Mouse (Mus musculus) forebrain, embryonic 14.5 days (tissue): ENCODE measurements around the gene Ccdc65. TPM values are rescaled to one million over a fixed set of nuclear protein-coding genes. Genes with fewer than 3 reads are reported as not detected.
A peak's percentile ranks its signal among the peaks of the same experiment; 100 is the strongest.

Source experiments
- ATAC-seq: fragments of 200-750 bp; cut with Nextera tagmentation; 2 replicates; pipeline ENCODE4 v1.8.0; 2017; ENCODE audit warnings: mild to moderate bottlenecking, moderate library complexity
- DNase-seq: peaks from one replicate; pipeline ENCODE4 v3.0.0-alpha.2; 2015; ENCODE audit warnings: low spot score
- H3K27ac ChIP-seq: fragments of 300-500 bp; sonication (generic); 2 replicates; pipeline ENCODE4 v1.5.1; 2014; ENCODE audit warnings: low read depth, mild to moderate bottlenecking, control low read depth, low read length, moderate library complexity
- H3K27me3 ChIP-seq: fragments of 300-500 bp; sonication (generic); replicated peaks from 2 replicates; pipeline ENCODE4 v1.6.1; 2014; ENCODE audit warnings: low read length, control low read depth, mixed read lengths; ENCODE audit not compliant: control insufficient read depth, insufficient read depth
- H3K36me3 ChIP-seq: fragments of 300-500 bp; sonication (generic); 2 replicates; pipeline ENCODE4 v1.6.1; 2014; ENCODE audit warnings: low read length, control low read depth; ENCODE audit not compliant: control insufficient read depth, insufficient read depth
- H3K4me1 ChIP-seq: fragments of 300-500 bp; sonication (generic); 2 replicates; pipeline ENCODE4 v1.6.1; 2014; ENCODE audit warnings: antibody characterized with exemption, low read length, control low read depth; ENCODE audit not compliant: control insufficient read depth, insufficient read depth
- H3K4me2 ChIP-seq: fragments of 300-500 bp; sonication (generic); 2 replicates; pipeline ENCODE4 v1.6.1; 2014; ENCODE audit warnings: mild to moderate bottlenecking, control low read depth, low read length
- H3K4me3 ChIP-seq: fragments of 300-500 bp; sonication (generic); 2 replicates; pipeline ENCODE4 v1.5.1; 2014; ENCODE audit warnings: low read depth, low read length, control low read depth
- H3K9ac ChIP-seq: fragments of 300-500 bp; sonication (generic); 2 replicates; pipeline ENCODE4 v1.6.1; 2014; ENCODE audit warnings: mild to moderate bottlenecking, low read length, control low read depth, moderate library complexity
- H3K9me3 ChIP-seq: fragments of 300-500 bp; sonication (generic); replicated peaks from 2 replicates; pipeline ENCODE4 v1.6.1; 2016; ENCODE audit warnings: low read length, control low read depth, mixed read lengths; ENCODE audit not compliant: control insufficient read depth
- WGBS: fragments of 180-500 bp; shearing (Covaris S2); extraction: QIAGEN DNeasy Blood & Tissue Kit; methylation state at CpG from one replicate; pipeline ENCODE4 v1.1.7; 2014; 5-methylcytosine and 5-hydroxymethylcytosine counted together
- polyA plus RNA-seq: library from polyadenylated mRNA; unstranded; fragments of >200 nt; fragmentation: Nextera tagmentation; extraction: Ambion mirVana; gene quantifications from 2 replicates; pipeline ENCODE4 v1.2.1, GENCODE M21; 2014

Ccdc65 gene
- 3.2 and 3.3 TPM in 2 replicates for polyA plus RNA-seq

DNA sequence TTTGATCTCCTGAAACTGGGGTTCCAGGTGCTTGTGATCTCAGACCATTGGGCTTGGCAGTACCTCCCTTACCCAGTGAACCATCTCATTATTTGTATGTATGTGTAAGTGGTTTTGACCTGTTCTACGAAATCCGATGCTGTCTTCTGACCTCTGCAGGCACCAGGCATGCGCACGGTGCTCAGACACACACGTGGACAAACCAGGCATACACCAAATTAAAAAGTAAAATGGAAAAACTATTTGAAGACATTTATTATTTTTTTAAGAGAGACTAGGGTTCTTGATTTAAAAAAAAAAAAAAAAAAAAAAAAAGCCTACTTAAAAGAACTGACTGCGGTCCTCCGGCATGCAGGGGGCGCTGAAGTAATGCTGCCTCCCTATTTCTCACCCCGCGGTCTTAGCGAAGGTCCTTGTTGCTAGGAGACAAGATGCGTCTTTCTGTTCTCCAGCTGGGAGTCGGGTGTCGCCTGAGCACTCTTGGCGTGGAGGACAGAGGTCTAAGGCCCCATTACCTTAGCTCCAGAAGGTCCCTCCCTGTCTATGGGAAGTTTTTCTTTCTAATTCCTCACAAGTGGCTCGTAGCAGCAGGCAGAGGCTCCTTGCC, at the start of gene Ccdc65:
Gene Ccdc65 (plus strand): TSS at position 442 of the 607 bp plus-strand sequence.
- WGBS = 22% methylated on average over 16 of the region's 16 CpGs
- H3K9me3 ChIP-seq = no peaks in the 10 kb centered on the region
- H3K36me3 ChIP-seq = no peaks in the 10 kb centered on the region
- DNase-seq = peak; percentile 88
- H3K9ac ChIP-seq = 0 out of 2 replicates have a peak within 1 kb of the TSS, but pooled peaks have one; percentile 13
- 0 out of 2 replicates have a peak, but pooled peaks cover 3% of the 10 kb centered on the region for H3K27me3 ChIP-seq
- H3K4me1 ChIP-seq = no peaks in the 10 kb centered on the region
- H3K4me3 ChIP-seq = peak within 1 kb of the TSS; percentile 20
- H3K27ac ChIP-seq = no peak within 1 kb of the TSS
- H3K4me2 ChIP-seq = peak within 1 kb of the TSS; percentile 48
- ATAC-seq = 0 out of 2 replicates have a peak, but pooled peaks have one; percentile 48

DNA sequence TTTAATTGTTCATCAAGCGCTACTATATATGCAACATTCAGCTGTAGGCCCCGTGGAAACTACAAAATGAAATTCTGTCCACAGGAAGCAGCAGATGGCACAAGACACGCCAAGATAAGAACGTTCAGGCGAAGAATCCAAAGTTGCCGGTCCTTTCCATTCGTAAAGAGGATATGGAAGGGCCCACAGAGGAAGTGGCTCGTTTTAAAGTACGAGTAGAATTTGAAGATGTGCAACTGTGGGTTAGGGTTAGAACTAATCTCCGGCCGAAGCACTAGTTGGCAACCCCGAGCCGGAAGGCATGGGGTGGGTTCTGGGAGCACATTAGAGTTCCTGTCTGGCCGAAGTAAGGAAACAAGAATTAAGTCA, 45.8 kb upstream of the Ccdc65 start:
- no peaks in the 10 kb centered on the region for H3K27me3 ChIP-seq
- peak overlapping the region; percentile 76 for H3K4me2 ChIP-seq
- H3K36me3 ChIP-seq = peaks cover 19% of the 10 kb centered on the region
- no peaks in the 10 kb centered on the region for H3K9me3 ChIP-seq
- peak; percentile 49 for DNase-seq
- peak overlapping the region; percentile 93 for H3K9ac ChIP-seq
- H3K4me1 ChIP-seq = peaks cover 5% of the 10 kb centered on the region; the same call in 1 of the 2 replicates
- under 1% methylated on average over 14 of the region's 14 CpGs for WGBS
- ATAC-seq = peak; percentile 6; the same call in 1 of the 2 replicates
- peak overlapping the region; percentile 85 for H3K27ac ChIP-seq
- H3K4me3 ChIP-seq = peak overlapping the region; percentile 84

DNA sequence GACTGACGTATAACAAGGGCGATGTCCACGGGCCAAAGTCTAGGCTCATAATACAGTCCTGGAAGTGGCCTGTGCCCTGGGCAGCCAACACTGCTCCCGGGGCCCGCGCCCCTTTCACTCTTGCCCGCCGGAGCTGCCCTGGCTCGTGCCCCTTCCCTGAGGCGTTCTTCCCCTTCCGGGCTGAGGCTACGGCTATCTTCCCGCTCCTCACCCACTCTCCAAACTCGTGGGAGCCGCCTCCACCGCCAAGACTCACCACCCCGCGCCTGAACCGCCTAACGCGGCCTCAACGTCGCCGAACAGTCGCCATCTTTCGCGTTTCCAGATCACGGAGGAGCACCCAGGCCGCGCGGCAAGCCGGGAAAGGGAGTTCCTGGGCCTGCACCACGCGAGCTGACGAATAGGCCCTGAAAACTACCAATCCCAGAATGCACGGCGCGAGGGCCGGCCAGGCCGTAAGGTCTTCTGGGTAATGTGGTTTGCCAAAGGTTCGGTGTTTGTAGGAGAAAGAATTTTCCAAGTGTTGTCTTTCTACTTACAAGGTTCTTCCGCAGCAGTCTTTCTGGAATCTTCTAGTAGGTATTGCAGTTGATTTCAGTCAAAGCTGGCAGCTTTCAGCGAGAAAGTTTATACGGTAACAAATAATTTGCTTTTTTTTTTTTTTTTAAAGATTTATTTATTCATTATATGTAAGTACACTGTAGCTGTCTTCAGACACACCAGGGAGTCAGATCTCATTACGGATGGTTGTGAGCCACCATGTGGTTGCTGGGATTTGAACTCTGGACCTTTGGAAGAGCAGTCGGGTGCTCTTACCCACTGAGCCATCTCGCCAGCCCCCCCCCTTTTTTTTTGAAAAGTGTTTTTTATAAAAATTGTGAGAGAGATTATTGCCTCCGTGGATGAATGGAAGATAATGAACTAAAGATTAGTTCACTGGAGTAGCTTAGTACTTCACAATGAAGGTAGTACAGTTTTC, 45.2 kb upstream of the Ccdc65 start, which contains the start of gene Ddx23:
Gene Ddx23 (minus strand): TSS at position 328 of the 979 bp plus-strand sequence.
- WGBS = 4% methylated on average over 46 of the region's 48 CpGs
- Histone ChIP-seq H3K36me3 (peaks cover 13% of the 10 kb centered on the region), H3K4me1 (peaks cover 5% of the 10 kb centered on the region; the same call in 1 of the 2 replicates), H3K27me3 (no peaks in the 10 kb centered on the region), H3K9ac (peak within 1 kb of the TSS; percentile 93), H3K4me3 (peak within 1 kb of the TSS; percentile 84), H3K4me2 (peak within 1 kb of the TSS; percentile 76), H3K27ac (peak within 1 kb of the TSS; percentile 85), H3K9me3 (no peaks in the 10 kb centered on the region)
- ATAC-seq = peak; percentile 97
- DNase-seq = peak; percentile 99

DNA sequence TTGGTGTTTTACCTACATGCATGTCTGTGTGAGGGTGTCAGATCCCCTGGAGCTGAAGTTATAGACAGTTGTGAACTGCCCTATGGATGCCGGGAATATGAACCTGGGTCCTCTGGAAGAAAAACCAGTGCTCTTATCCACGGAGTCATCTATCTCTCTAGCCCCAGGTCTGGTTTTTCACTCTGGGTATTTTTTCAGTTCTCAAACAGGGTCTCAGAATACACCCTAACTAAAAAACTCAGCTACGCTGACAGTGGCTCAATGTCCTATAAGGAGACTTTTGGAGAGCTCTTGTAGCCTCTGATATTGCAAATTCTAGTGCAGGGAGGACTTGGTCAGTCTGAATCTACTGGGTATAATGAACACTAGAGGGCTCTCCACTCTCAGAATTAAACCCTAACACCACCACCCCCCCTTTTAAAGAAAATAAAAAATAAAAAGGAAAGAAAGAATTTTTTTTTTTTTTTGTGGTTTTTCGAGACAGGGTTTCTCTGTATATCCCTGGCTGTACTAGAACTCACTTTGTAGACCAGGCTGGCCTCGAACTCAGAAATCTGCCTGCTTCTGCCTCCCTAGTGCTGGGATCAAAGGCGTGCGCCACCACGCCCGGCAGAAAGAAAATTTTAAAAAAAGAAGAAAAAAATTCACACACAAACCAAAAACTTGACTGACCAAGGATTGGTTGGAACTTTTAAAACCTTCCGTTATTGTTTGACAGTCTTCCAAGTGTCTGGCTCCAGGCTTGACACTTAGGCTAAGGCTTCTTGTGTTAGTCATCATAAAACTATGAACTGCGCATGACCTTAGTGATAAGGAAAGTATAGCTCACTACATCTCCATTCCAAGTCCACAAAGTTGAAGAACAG, 43.7 kb upstream of the Ccdc65 start:
- no peak overlapping the region for H3K9ac ChIP-seq
- WGBS = 75% methylated on average over 11 of the region's 11 CpGs
- H3K4me1 ChIP-seq = peaks cover 5% of the 10 kb centered on the region; the same call in 1 of the 2 replicates
- H3K27me3 ChIP-seq = no peaks in the 10 kb centered on the region
- peak; percentile 65 for DNase-seq
- H3K4me2 ChIP-seq = no peak overlapping the region
- no peak for ATAC-seq
- H3K9me3 ChIP-seq = no peaks in the 10 kb centered on the region
- H3K36me3 ChIP-seq = no peaks in the 10 kb centered on the region
- no peak overlapping the region for H3K27ac ChIP-seq
- H3K4me3 ChIP-seq = no peak overlapping the region

DNA sequence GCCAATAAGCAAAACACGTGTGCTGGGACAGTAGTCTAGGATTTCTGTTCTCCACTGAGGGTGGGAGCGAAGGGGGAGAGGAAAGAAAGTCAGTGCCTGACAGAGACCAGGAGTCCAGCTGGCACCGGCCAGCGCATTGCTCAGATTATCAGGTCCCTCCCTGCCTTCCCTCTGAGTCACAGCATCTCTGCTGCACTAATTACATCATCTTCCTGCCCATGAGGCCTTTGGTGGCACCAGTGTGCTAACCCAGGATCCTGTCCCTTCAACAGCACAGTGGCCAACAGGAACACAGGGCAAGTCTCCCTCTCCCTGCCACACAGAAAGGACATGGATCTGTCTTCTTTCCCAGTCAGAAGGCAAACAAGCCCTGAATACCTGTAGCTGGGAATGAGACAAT, 35.4 kb upstream of the Ccdc65 start:
- ATAC-seq (no peak), DNase-seq (no peak)
- Histone ChIP-seq H3K4me3 (no peak overlapping the region), H3K27ac (no peak overlapping the region), H3K9me3 (no peaks in the 10 kb centered on the region), H3K9ac (no peak overlapping the region), H3K27me3 (no peaks in the 10 kb centered on the region), H3K4me2 (no peak overlapping the region), H3K4me1 (peaks cover 30% of the 10 kb centered on the region), H3K36me3 (0 out of 2 replicates have a peak, but pooled peaks cover 9% of the 10 kb centered on the region)
- WGBS = 91% methylated on average over 4 of the region's 4 CpGs

DNA sequence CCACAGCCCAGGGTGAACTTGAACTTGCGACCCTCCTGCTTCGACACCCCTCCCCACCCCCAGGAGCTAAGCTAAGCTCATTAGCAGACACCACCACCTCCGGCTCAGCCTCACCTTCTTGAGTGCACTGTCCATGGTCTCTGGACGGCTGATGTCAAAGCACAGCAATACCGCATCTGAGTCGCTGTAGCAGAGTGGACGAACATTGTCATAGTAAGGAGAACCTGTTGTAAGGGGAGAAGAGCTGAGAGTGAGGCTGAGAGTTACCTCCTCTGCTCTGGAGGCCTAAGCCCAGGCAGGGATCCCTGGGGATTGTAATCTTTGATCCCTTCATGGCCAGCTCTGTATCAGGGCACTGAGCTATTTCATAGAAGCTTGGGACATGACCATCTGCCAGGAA, 34.3 kb upstream of the Ccdc65 start:
- DNase-seq = no peak
- WGBS = 81% methylated on average over 7 of the region's 7 CpGs
- peaks cover 30% of the 10 kb centered on the region for H3K4me1 ChIP-seq
- H3K27me3 ChIP-seq = no peaks in the 10 kb centered on the region
- peak overlapping the region; percentile 84 for H3K4me2 ChIP-seq
- ATAC-seq = no peak
- no peaks in the 10 kb centered on the region for H3K9me3 ChIP-seq
- peak overlapping the region; percentile 23; the same call in 1 of the 2 replicates for H3K27ac ChIP-seq
- no peak overlapping the region for H3K4me3 ChIP-seq
- no peak overlapping the region for H3K9ac ChIP-seq
- H3K36me3 ChIP-seq = 0 out of 2 replicates have a peak, but pooled peaks cover 9% of the 10 kb centered on the region

DNA sequence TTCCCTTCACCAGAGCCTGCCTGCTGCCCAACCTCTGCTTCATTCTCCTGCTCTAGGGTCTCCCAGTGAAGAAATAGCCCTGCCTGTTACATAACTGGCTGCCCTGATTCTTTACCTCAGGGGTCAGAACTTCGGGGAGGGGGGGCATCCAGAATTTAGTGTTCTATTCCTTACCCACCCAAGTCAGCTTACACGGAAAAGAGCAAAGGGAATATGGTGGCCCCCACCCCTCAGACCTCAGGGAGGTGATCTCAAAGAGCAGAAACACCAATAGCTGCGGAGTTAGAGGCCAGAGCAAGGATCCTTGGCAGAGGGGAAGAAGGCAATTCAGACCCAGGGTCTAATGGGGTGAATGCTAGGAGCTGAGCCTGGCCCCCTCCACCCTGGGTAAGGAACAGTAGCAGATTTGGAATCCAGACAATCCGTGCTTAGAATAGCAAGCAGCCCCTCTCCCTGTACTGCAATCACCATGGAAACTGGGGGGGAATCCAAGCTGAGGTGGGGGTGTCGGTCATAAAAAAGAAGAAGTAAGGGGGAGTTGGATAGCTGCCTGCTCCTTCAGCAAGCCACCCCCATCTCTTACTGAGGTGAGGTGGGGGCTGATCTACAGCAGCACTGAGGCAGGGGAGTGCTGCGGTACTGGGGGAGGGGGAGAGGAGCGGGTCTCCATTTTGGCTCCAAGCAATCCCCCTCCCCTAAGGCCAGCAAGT, 33.6 kb upstream of the Ccdc65 start:
- Histone ChIP-seq H3K9ac (peak overlapping the region; percentile 56; the same call in 1 of the 2 replicates), H3K27ac (peak overlapping the region; percentile 65; the same call in 1 of the 2 replicates), H3K4me2 (peak overlapping the region; percentile 84), H3K4me3 (peak overlapping the region; percentile 37), H3K27me3 (no peaks in the 10 kb centered on the region), H3K4me1 (peaks cover 30% of the 10 kb centered on the region), H3K9me3 (no peaks in the 10 kb centered on the region), H3K36me3 (0 out of 2 replicates have a peak, but pooled peaks cover 9% of the 10 kb centered on the region)
- 15% methylated on average over 7 of the region's 7 CpGs for WGBS
- peak; percentile 80 for ATAC-seq
- peak; percentile 90 for DNase-seq
